Mouse (Mus musculus) left cerebral cortex, adult 2 months (tissue): ENCODE results near the gene Adora3. TPM values are rescaled to one million over a fixed set of nuclear protein-coding genes. Genes with fewer than 3 reads are reported as not detected.

Source experiments
- DNase-seq, 2 experiments: peaks; one replicate each; pipeline ENCODE4 v3.0.0; 2021 to 2022; ENCODE audit warnings: low spot score in 2 of 2, mixed read lengths in 1 of 2; ENCODE audit errors: extremely low spot score in 1 of 2
- H3K27ac ChIP-seq: fragments of 200-600 bp; 2 replicates; pipeline ENCODE4 v1.8.1; 2022
- H3K4me3 ChIP-seq: fragments of 200-600 bp; 2 replicates; pipeline ENCODE4 v1.8.1; 2022
- CTCF ChIP-seq: fragments of 200-600 bp; IDR thresholded peaks from 2 replicates; pipeline ENCODE4 v1.8.1; 2022; ENCODE audit warnings: antibody characterized with exemption, mild to moderate bottlenecking, moderate library complexity
- intact Hi-C: fragments of 180-260 bp; cut with DNase I; formaldehyde crosslinking; loops from one replicate; pipeline ENCODE4 v1.15.1; 2025
- total RNA-seq, 2 experiments: library from RNA; stranded (reverse); gene quantifications; 2 replicates each; pipeline ENCODE4 v1.2.3; 2021

Adora3 gene
- total RNA-seq, 2 experiments from 2014 or later, result 0.66 to 1.1 TPM

- Histone ChIP-seq H3K4me3 (no peak overlapping the region), H3K27ac (no peak overlapping the region)
- no peak for DNase-seq
- no peak for TF ChIP-seq CTCF
- intact Hi-C loops, result no loop called here
Measured at GRCm38 (mm10) chr3:105853781-105854180, 16.9 kb upstream of the Adora3 start.

GRCm38 (mm10) chr3:105854786-105855185, 15.9 kb upstream of the Adora3 start:
- intact Hi-C loops, result loop anchor here (5.0 kb wide), 1 partner anchor 38 kb away; no protein-coding TSS in a partner anchor
- DNase-seq, result no peak
- no peak for TF ChIP-seq CTCF
- no peak overlapping the region for H3K4me3 ChIP-seq
- no peak overlapping the region for H3K27ac ChIP-seq

DNA sequence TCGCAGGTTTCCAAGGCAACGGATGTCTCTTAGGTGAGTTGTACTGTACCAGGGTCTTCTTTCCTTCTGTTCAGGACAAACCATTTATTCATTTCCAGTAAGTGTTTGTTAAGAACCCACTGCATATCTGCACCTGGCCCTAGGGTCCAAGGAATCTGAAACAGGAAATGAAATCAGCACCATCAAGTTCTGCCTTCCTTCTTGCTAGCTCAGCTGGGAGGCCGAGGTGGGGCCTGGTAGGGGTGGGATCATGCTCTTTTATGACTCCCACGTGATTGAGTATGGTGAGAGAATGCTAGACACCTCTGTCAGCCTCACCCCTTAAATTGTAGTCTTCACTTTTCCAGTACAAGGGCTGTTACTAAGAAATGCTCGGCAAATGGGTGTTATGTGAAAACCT, 13.1 kb upstream of the Adora3 start:
- no peak for TF ChIP-seq CTCF
- no peak for DNase-seq
- Histone ChIP-seq H3K27ac (no peak overlapping the region), H3K4me3 (no peak overlapping the region)
- intact Hi-C loops, result loop anchor here (5.0 kb wide), 1 partner anchor 35 kb away; no protein-coding TSS in a partner anchor

DNA sequence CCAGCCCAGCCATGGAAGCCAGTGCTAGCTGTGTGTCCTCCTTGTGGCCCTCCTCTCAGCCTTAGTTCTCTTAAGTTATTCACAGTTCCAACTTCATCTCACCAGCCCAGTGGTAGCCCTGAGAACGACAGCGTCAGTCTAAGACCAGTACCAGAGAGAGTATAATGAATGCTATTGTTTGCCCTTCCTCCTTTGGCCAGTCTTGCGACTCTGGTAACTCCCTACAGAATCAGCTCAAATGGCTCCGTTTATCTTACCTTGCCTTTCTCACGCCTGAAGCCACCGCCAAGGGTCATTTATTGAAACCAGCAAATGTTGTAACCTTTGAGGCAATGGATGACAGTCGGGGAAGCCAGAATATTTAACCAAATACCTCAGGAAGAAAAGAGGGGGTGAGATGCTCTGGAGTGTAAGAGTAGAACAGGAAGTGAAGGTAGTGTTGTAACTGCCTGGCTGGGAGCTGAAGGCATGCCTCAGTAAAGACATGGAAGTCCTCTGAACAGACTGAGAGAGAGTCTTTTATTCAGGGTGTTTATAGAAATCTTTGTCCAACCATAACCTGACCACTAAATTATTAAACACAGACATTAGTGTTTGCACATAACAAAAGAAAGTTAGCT, 8.8 kb upstream of the Adora3 start:
- no peak for DNase-seq
- H3K4me3 ChIP-seq, result no peak overlapping the region
- no peak overlapping the region for H3K27ac ChIP-seq
- intact Hi-C loops, result no loop called here
- TF ChIP-seq CTCF, result no peak

DNA sequence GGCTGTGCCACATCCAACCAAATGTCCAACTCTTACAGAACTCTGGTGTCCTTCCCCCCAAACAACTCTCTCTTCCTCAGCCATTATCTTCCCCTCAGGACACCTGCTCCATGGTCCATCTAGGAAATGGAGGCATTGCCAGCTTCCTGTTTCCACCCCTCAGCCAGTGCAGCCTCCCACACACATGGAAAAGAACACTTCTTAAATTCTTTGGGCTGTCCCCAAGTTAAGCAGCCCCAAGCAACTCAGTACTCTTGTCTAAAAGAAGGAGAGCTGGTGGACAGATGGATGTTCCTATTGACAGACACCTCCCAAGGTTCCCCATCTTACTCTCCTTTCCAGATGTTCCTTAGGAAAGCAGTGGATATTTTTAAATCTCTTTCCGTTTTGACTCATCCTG, 6.5 kb upstream of the Adora3 start:
- H3K4me3 ChIP-seq, result no peak overlapping the region
- DNase-seq, result no peak
- no peak overlapping the region for H3K27ac ChIP-seq
- intact Hi-C loops, result no loop called here
- TF ChIP-seq CTCF, result no peak

GRCm38 (mm10) chr3:105865122-105865521, 5.5 kb upstream of the Adora3 start:
- H3K27ac ChIP-seq, result no peak overlapping the region
- no peak overlapping the region for H3K4me3 ChIP-seq
- intact Hi-C loops, result no loop called here
- peak; percentile 12 to 24 for DNase-seq
- TF ChIP-seq CTCF, result no peak

DNA sequence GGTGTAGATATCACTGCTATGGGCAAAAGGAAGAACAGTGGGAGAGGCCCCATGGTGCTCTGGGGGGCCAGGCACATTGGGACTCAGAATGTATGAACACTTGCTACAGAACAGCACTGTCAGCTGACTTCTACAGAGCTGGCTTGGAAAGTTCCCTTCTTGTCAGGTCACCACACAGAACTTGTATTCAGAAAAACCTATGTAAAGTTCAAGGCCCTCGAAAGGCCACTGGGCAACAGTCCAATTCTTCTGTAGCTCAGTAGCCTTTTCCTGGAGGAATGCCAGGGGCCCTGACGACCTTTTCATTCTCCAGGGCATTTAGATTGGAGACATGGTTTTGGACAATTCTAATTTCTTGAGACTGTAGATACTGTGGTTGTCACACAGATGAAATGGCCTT, 2.5 kb upstream of the Adora3 start:
- no peak for DNase-seq
- intact Hi-C loops, result no loop called here
- Histone ChIP-seq H3K27ac (no peak overlapping the region), H3K4me3 (no peak overlapping the region)
- no peak for TF ChIP-seq CTCF

DNA sequence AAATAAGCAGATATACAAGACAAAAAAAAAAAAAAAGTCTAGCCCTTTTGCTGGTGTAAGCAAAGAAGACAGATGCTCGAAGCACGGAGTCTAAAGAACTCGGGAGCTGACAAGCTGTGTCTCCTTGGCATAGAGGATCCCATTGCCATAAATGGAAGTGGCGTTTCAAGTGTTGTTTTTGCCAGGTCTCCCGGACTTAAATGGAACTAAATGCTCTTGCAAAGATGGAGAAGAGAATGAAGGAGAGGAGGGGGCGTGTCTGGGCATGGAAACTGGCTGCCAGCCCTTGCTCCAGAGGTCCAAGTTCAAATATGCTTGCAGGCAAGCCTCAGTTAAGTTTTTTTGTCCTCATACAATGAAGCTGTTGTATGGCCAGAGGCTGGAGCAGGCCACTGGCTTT, 1.4 kb downstream of the Adora3 start:
- intact Hi-C loops, result no loop called here
- Histone ChIP-seq H3K4me3 (no peak overlapping the region), H3K27ac (0 out of 2 replicates have a peak overlapping the region, but pooled peaks have one; percentile 12)
- TF ChIP-seq CTCF, result no peak
- no peak for DNase-seq

- H3K4me3 ChIP-seq, result no peak overlapping the region
- intact Hi-C loops, result no loop called here
- no peak for DNase-seq
- TF ChIP-seq CTCF, result peak; percentile 29
- 0 out of 2 replicates have a peak overlapping the region, but pooled peaks have one; percentile 12 for H3K27ac ChIP-seq
Measured at GRCm38 (mm10) chr3:105872579-105872978, 1.9 kb downstream of the Adora3 start.

- no peak for TF ChIP-seq CTCF
- Histone ChIP-seq H3K27ac (no peak overlapping the region), H3K4me3 (no peak overlapping the region)
- intact Hi-C loops, result no loop called here
- no peak for DNase-seq
Measured at GRCm38 (mm10) chr3:105873451-105874445, 3.1 kb downstream of the Adora3 start.

- no peak overlapping the region for H3K27ac ChIP-seq
- no peak for DNase-seq
- TF ChIP-seq CTCF, result no peak
- H3K4me3 ChIP-seq, result no peak overlapping the region
- intact Hi-C loops, result no loop called here
Measured at GRCm38 (mm10) chr3:105876022-105876421, 5.4 kb downstream of the Adora3 start.

DNA sequence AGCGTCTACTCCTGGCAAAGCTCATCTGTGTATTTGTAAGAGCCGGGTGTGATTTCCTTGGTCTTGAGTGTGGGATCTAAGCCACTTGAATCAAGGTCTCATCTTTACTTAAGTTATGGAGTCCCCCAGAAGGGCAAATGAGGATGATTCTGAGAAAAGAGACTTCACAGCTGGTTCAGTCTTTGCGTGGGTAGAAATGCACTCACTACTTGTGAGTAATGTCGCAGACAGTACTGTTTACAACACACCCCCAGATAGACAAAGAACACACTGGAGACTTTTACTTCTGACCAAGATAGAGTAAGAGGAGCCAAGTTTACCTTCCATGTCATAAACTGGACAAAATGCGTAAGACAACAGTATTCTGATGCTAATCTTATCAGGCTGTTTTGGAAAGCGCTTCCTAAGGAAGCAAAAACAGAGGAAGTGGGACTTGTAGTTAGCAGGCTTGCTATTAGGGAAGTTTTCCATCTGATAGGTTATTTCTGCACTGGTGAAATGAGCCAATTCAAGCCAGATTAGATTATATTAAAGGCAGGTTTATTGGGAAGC, 6.7 kb downstream of the Adora3 start:
- intact Hi-C loops, result no loop called here
- TF ChIP-seq CTCF, result no peak
- H3K27ac ChIP-seq, result no peak overlapping the region
- no peak for DNase-seq
- no peak overlapping the region for H3K4me3 ChIP-seq
